Mouse (Mus musculus): Measurements from ENCODE around the gene Fkbp5.
"Not testable (repeated sequence)": the region's sequence is repeated elsewhere in the genome, so short reads cannot be mapped to it uniquely, and the experiment has no call there.

Gene Fkbp5

DNA sequence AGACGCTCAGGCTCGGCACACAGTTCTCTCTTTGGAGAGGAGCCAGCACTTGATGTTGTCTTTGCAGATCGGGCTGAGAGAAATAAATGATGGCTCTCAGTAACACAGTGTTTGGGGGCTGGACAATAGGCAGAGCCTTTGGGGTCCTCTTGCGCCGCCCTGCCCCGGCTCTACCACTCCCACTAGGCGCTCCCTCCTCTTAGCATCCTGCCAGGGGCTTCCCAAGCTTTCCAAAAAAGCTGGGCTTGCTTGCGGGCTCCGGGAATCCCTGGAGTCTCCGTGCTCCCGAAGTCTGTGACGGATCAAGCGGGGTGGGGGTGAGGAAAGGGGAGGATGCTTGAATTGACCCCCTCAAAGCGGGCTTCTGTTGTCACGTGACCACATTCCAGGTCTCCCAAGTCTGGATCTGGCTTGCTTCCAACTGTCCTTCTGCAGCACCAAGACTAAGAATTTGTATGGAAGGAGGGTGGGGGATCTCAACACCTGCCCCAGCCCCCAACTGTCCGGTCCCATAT is at the start of gene Fkbp5:
Gene Fkbp5 (minus strand): TSS at position 87 of the 515 bp plus-strand sequence.
- ATAC-seq (ENCODE audit: insufficient number of reproducible peaks, low FRiP score, low TSS enrichment), result no peak

DNA sequence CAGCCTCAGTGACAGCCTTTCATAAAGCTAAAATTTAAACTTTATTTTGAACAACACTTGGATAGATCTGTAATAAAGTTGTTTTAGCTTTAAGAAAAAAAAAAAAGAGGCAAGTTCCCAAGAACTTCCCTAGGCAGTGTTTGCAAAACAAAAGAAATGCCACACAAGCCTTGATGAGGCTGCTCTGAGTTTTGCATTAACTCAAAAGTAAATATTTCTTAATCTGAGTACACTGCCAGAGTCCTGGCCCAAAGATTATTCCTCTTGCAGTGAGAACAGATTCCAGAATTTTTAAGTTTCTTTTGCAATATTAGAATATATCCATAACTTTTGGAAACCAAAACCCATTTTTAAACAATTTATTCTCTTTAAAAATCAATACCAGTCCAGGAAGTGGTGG is 47.9 kb upstream of the Fkbp5 start:
- no peak for ATAC-seq (ENCODE audit: insufficient number of reproducible peaks, low FRiP score, low TSS enrichment)

DNA sequence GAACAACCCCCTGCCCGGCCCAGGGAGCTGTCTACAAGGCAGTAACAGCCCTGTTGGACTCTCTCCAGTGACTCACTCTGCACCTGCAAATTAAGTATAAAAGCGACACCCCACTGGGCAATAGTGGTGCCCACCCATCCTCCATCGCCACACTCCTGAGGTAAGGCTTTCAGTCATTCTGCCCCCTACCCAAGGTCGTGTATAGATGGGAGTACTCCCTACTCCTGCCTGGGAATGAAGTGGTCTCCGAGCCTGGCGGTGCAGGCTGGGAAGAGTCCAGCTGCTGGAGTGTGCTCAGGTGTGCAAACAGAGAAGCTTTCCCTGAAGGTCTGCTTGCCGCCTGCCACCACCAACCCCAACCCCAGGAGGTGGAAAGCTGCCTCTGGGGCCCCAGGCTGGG is 44.3 kb upstream of the Fkbp5 start:
- ATAC-seq (ENCODE audit: insufficient number of reproducible peaks, low FRiP score, low TSS enrichment), result no peak

DNA sequence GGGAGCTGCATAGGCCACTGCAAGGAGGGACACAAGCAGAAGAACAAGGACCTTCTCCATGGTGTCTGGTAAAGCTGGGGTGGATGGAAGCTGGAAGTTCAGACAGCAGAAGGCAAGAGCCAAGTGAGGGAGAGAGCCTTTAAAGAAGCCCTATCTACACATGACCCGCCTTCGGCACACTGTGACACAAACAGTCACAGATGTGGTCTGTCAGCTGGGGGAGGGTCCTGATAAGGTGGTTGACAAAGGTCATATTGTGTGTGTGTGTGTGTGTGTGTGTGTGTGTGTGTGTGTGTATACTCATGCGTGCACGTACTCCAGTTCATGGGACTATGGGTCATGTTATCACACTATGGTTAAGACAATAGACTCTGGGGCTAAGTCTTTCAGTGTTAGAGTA is 43.3 kb upstream of the Fkbp5 start, which contains the start of gene Clps:
Gene Clps (minus strand): TSS at position 169 of the 400 bp plus-strand sequence.
- no peak for ATAC-seq (ENCODE audit: insufficient number of reproducible peaks, low FRiP score, low TSS enrichment)

DNA sequence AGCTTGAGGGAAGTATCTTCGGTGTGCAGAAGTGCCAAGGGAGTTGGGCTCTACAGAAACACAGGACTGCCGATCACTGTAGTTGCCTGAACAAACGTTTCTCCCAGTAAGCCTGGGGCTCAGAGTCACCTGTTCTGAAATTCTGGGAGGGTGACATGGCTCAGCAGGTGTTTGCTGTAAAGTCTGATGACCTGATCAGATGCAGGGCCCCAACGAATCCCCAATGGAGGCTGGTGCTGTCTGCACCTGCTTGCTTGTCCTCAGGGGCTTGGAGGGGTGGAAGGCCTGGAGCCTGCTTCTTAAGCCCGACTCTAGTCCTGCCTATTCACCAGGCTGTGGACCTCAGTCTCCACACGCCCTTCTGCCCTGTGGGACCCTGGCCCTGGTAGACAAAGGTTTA is 40.4 kb upstream of the Fkbp5 start:
- ATAC-seq (ENCODE audit: insufficient number of reproducible peaks, low FRiP score, low TSS enrichment), result no peak

DNA sequence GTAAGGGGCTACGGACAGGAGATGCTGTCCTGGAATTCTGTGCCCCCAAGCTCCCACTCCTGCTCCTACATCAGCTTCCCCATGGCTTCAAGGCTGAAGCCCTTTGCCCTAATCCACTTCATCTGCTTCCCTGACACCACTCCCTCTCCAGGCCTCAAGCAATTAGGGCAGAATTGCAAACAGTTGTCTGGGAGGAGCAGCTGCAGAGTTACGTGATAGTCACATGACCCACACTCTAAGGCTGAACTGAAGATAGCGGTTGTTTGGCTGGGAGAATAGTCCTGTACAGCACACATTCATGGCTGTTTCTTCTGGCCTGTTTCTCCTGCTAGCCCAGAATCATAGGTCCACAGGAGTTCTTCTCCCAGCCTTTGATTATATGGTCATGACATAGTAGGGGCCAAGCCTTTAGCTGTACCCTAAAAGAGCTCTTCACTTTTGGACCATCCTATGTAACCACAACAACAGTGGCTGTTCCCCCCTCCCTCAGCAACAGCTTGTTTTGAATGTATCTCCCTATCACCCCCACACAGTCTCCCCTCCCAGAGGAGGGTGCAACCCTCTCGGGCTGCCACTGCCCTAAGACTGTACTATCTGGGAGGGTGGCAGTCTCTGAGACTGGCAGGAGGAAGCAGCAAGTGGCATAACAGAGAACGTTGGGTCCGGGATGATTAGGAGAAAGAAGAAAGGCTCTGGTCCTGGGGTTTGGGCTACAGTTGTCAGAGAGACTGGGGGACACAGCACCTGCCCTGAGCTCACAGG is 39.5 kb upstream of the Fkbp5 start:
- no peak for ATAC-seq (ENCODE audit: insufficient number of reproducible peaks, low FRiP score, low TSS enrichment)

DNA sequence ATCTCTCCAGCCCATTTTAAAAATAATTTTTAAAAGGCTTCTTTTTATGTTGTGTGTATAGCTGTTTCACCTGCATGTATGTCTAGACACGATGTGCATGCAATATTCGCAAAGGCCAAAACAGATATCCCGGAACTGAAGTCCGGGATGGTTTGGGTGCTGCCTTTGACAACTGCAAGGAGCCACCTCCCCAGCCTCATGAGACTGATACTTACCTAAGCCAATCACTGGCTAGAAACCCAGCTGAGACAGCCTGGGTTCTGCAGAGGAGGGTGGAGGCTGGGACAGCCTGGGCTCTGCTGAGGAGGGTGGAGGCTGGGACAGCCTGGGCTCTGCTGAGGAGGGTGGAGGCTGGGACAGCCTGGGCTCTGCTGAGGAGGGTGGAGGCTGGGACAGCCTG is 36.7 kb upstream of the Fkbp5 start:
- not testable (repeated sequence) for ATAC-seq (ENCODE audit: insufficient number of reproducible peaks, low FRiP score, low TSS enrichment)

DNA sequence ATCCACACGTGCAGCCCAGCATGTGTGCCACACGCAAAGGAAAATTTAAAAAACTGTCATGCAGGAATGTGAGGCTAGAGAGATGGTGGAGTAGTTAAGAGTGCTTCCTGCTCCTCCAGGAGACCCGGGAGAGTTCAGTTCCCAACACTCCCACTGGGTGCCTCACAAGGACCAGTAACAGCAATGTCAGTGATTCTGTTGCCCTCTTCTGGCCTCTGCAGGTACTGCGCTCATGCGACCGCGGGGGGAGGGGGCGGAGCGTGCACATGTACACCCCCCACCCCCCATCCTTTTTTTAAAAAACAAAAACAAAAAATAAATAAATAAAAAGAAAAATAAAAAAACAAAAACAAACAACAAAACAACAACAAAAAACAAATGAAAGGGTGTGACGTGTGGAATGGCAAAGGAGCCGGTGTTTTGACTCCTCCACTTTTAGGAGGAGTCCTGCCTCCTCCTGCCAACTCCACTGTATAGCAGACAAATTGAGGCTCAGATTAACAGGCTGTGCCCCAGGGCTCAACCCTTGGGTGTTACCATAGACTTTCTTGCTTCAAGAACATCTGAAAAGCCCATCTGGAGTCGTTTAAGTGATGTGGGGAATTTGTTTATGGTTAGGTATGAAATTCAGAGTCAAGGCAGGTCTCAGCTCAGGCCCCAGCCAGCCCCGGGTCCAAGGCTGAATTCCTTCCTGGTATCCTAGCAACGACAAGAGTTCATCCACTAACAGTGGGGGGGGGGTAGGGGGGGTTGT is 35.9 kb upstream of the Fkbp5 start:
- no peak for ATAC-seq (ENCODE audit: insufficient number of reproducible peaks, low FRiP score, low TSS enrichment)

DNA sequence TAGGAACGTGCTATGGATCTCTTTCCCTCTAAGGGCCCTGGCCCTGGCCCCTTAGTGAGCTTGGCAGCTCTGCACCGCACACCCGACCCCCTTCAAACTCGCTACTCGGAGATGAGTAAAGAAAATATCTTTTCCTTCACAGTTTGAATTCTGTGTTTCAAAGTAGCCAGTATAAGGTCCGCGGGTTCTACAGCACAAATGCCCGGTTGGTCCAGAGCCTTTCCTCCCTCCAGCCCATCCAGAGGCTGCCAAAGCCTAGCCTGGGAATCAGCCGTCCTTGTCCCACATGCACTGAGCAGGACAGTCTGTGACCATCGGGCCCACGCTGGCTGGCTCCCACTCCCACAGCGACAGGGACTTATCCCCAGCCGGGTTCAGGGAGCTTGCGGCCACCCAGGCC is 31.8 kb upstream of the Fkbp5 start, which contains the start of gene Clpsl2:
Gene Clpsl2 (plus strand): TSS at position 301 of the 400 bp plus-strand sequence.
- ATAC-seq (ENCODE audit: insufficient number of reproducible peaks, low FRiP score, low TSS enrichment), result no peak

DNA sequence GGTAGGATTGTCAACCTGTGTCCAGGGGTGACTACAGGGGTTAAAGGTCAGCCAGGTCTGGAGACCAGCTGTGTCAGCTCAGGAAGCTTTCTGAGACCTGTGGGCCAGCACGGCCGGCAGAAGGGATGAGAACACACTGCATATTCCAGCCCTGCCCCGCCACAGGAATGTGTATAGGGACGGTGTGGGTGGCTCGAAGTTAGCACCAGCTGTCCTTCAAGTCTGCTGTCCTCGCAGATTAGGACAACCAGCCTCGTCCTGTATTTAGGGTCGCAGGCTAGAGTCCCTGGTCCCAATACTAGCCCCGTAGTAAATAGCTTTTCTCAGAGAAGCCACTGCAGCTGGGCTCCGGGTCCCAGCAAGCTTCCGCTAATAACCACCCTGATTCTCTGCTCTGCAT is 31.2 kb upstream of the Fkbp5 start:
- no peak for ATAC-seq (ENCODE audit: insufficient number of reproducible peaks, low FRiP score, low TSS enrichment)

DNA sequence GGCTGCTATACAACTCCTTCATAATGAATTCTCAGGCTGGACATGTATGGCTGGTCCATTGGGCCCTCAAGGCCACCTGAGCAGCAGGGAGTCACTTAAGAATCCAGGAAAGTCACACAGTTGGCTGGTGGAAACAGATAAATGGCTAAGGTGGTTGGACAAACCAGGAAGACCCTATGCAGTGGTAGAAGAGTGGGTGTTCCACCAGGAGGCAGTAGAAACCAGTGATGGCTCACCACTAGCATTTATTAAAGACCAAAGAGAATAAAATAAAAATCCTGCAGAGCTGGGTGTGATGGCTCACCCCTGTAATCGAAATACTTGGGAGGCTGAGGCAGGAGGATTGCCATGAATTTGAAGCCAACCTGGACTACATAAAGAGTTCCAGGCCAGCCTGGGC is 29.6 kb upstream of the Fkbp5 start:
- ATAC-seq (ENCODE audit: insufficient number of reproducible peaks, low FRiP score, low TSS enrichment), result no peak

DNA sequence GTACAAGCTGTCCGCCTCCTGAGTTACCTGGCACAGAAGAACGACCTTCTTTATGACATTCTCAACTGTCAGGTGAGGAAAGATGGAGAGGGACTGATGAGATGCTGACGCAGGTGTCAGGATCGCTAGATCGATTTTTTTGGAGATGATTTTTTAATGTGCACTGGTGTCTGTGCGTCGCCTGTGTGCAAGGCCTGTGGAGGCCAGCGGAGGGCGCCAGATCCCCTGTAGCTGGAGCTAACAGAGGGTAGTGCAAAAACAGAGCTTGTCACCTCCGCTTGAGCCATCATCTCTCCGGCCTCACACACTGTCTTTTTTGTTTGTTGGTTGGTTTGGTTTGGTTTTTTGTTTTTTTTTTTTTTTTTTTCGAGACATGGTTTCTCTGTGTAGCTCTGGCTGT is 20.6 kb upstream of the Fkbp5 start:
- no peak for ATAC-seq (ENCODE audit: insufficient number of reproducible peaks, low FRiP score, low TSS enrichment)

DNA sequence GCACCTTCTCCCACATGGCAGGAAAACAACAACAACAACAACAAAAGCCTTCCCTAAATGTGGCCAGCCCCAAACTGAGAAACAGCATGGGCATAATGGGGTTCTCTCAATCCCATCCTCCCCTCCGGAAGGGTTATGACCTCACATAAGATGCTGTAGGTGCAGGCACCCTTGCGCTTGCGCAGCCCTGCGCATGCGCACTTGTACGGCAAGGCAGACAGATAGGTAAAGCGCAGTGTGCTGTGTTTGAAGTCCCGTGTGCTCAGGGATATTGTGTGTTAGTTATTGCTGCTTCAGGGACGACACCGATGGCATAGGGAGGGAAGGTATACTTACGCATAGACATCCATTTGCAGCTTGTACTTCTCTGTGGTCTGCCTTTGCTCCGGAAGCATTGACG is 16.0 kb upstream of the Fkbp5 start:
- no peak for ATAC-seq (ENCODE audit: insufficient number of reproducible peaks, low FRiP score, low TSS enrichment)

DNA sequence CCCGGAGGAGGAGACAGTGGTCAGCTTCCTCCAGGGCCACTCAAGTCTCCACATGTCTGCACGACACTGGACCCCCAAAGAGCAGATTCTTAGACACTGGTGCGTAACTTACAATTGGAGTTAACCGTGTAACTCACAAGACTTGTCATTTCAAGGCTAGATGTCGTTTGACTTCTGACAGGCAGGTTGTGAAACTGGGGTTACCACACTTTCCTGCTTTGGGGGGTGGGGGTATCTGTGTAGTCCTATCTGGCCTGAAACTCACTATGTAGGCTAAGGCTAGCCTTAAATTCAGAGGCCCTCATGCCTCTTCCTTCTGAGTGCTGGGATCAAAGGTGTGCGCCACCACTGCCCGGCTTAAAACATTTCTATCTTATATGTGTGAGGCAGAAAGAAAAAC is 15.2 kb upstream of the Fkbp5 start:
- no peak for ATAC-seq (ENCODE audit: insufficient number of reproducible peaks, low FRiP score, low TSS enrichment)

DNA sequence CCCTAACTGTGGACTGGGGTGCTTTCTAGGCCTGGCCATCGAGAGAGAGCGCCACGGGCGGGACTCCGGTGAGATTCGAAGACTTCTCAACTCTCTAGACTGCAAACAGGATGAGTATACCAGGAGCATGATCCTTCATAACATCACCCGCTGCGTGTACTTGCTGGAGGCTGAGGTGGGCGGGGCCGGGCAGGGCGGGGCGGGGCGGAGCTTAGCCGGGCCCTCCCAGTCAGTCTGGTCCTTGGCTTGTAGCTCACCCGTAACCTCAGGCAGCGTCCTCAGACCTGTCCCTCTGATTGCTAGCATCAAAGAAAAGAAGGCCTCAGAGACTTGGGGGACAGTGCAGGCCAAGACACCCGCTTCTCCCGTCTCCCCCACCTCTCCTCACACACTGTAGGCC is 14.6 kb upstream of the Fkbp5 start:
- no peak for ATAC-seq (ENCODE audit: insufficient number of reproducible peaks, low FRiP score, low TSS enrichment)

DNA sequence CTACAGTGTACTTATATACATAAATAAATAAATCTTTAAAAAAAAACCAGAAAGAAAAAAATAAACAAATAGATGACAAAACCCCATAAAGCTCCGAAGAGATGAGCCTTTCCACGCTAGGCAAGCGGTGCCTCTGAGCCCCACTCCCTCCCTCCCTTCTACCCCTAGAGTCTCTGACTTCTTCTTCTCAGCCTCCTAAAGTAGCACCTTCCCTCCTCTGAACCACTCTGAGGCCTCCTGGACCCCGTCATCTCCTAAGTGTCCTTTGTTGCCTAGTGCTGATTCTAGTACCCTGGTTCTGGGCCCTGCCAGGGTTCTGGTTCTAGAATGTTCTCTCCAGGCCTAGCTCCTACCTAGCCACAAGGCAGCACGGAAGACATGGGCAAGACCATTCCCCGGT is 13.2 kb upstream of the Fkbp5 start, which contains the start of gene Armc12:
Gene Armc12 (plus strand): TSS at position 301 of the 400 bp plus-strand sequence.
- ATAC-seq (ENCODE audit: insufficient number of reproducible peaks, low FRiP score, low TSS enrichment), result no peak

DNA sequence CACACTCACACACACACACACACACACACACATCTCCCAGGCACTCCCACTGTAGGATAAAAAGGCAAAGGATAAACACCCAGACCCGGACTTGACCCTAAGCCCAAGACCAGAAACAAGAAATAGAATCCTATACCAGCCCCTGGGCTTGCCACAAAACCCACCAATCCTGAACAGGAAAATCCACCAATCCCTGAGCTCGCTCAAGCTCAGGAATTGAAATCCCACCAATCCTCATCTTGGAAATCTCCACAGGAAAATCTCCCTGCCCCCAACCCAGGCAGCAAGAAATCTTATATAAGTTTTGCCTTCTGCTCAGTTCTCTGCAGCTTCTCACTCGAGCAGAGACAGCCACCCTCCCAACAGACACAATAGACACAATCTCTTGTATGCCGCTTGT is 11.8 kb upstream of the Fkbp5 start:
- ATAC-seq (ENCODE audit: insufficient number of reproducible peaks, low FRiP score, low TSS enrichment), result no peak

DNA sequence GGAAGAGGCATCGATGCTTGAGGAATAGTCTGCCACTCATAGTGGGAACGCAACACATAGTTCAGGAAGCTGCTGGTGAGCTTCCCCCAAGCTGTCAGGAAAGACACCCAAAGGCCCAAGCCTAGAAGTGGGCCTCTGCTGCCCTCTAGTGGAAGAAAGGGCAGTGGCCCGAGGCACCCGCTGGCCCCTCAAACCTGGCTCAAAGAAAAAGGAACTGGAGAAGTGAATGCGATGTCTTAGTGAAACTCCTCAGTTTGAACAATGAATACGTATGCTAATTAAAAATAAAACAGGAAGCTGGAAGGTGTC is 10.7 kb upstream of the Fkbp5 start:
- ATAC-seq (ENCODE audit: insufficient number of reproducible peaks, low FRiP score, low TSS enrichment), result peak; percentile 52; the same call in 1 of the 2 replicates

DNA sequence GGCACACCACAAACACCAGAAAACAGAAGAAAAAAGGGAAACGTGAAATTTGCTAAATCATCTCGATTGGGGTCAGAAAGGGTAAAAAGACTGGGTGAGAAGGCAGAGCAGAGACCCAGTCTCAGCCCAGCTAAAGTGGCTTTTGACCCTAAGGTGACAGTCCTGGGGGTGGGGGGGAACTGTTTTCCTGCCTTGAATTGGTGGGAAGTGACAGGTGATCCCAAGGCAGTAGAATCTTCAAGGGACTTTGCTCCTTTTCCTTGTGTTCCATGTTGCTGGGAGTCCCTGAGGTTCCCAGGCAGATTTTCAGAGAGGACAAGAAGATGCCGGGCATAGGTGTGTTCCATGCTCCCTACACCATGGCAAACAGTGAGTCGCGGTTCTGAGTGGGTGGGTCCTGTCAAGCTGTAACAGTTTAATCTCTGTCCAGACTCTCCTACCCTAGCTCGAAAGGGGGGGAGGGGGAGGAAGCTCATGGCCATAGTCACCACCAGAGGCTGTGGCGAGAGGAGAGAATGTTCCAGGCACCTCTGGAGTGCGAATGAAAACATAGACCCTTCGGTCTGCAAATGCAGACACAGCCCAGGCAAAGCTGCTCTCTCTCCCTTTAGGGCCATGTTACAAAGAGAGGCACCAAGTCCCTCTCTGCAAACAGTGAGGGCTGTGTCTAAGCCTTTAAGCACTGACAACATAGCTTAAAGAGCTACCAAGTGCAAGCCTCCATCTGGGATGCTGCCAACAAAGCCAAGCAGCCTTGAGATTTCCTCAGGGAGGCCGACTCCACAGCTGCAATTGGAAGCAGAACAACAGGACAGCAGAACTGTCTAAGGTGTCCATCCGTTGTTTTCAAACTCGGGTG is 10.1 kb upstream of the Fkbp5 start:
- ATAC-seq (ENCODE audit: insufficient number of reproducible peaks, low FRiP score, low TSS enrichment), result no peak; the same call in 1 of the 2 replicates

DNA sequence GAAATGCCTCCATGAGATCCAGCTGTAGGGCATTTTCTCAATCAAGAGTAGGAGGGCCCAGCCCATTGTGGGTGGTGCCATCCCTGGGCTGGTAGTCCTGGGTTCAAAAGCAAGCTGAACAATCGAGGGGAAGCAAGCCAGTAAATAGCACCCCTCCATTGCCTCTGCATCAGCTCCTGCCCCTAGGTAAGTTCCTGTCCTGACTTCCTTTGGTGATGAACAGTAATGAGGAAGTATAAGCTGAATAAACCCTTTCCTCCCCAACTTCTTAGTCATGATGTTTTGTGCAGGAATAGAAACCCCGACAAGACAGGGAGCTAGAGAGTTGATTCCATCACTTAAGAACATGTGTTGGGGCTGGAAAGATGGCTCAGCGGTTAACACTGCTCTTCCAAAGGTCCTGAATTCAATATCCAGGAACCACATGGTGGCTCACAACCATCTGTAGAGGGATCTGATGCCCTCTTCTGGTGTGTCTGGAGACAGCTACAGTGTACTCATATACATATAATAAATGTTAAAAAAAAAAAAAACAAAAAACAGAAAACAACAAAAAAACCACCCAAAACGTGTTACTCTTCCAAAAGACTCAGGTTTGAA is 7.6 kb upstream of the Fkbp5 start:
- ATAC-seq (ENCODE audit: insufficient number of reproducible peaks, low FRiP score, low TSS enrichment), result no peak

All from cerebellum, adult (tissue).